Mouse (Mus musculus) testis, adult 2 months (tissue): ENCODE measurements around the gene Erc1.
A peak's percentile ranks its signal among the peaks of the same experiment; 100 is the strongest.

ENCODE experiments used
- CTCF ChIP-seq: fragments of 200-500 bp; IDR thresholded peaks from 2 replicates; pipeline ENCODE4 v1.5.1; 2012; ENCODE audit warnings: low read depth, mild to moderate bottlenecking, inconsistent platforms, low read length, moderate library complexity; ENCODE audit not compliant: control insufficient read depth, insufficient read depth, insufficient replicate concordance
- POLR2A ChIP-seq: fragments of 200-500 bp; IDR thresholded peaks from 2 replicates; pipeline ENCODE4 v1.6.1; 2012; ENCODE audit warnings: low read depth, mild to moderate bottlenecking, inconsistent platforms, low read length, moderate library complexity; ENCODE audit not compliant: control insufficient read depth

DNA sequence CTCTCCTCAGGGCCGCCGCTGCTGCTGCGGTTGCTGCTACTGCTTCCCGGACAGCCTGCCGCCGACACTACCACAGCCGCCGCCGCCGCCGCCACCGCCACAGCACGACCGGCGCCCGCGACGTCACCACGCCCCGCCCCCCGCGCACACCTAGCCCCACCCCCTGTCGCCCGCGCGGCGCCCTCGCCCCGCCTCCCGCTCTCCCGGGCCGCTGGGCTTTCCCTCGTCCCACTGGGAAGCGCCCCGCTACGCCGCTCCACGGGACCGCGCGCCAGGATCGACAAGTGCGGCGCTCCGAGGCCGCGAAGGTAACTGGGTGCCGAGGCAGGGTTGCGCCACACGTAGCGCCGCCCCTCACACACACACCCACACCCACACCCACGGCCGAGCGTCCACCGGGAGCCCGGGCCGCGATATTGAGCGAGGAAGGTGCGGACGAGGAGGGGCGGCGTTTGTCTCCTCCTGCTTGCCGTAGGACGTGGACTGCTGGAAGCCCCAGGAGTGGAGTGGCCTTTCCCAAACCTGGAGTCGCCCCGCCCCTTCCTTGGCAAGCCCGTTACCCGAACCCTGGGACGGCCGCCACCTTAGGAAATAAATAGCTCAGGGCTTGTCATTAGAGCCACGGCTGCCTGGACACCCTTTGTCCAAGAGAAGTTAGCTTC lies at the start of gene Erc1:
- TF ChIP-seq CTCF (no peak), POLR2A (peak; percentile 45; the same call in 1 of the 2 replicates)
